Mouse (Mus musculus): ENCODE data around the gene Als2. TPM values are rescaled to one million over a fixed set of nuclear protein-coding genes. Genes with fewer than 3 reads are reported as not detected.
A peak's percentile ranks its signal among the peaks of the same experiment; 100 is the strongest.

The Als2 gene
- 5.2 and 5.4 TPM in 2 replicates for polyA plus RNA-seq (2012; ENCODE audit: insufficient read depth, insufficient read length, missing spikeins)

GRCm38 (mm10) chr1:59236856-59237441 is at the start of gene Als2:
Als2 (minus strand) TSS chr1:59237231.
- peak within 1 kb of the TSS; percentile 86 for H3K4me3 ChIP-seq (ENCODE audit: insufficient read depth, low read depth, low read length)
- H3K4me1 ChIP-seq (ENCODE audit: control insufficient read depth, insufficient read depth, insufficient read length, low read length) = no peaks in the 10 kb centered on the region
- H3K27ac ChIP-seq (replicated peaks; ENCODE audit: low read depth, low read length) = peak within 1 kb of the TSS; percentile 56

GRCm38 (mm10) chr1:59286316-59286850 is 49.4 kb upstream of the Als2 start:
- no peaks in the 10 kb centered on the region for H3K4me1 ChIP-seq (ENCODE audit: control insufficient read depth, insufficient read depth, insufficient read length, low read length)
- H3K4me3 ChIP-seq (ENCODE audit: insufficient read depth, low read depth, low read length) = no peak overlapping the region
- H3K27ac ChIP-seq (replicated peaks; ENCODE audit: low read depth, low read length) = no peak overlapping the region

GRCm38 (mm10) chr1:59285880-59286279 is 48.8 kb upstream of the Als2 start:
- Histone ChIP-seq H3K27ac (replicated peaks; ENCODE audit: low read depth, low read length) (no peak overlapping the region), H3K4me3 (ENCODE audit: insufficient read depth, low read depth, low read length) (no peak overlapping the region), H3K4me1 (ENCODE audit: control insufficient read depth, insufficient read depth, insufficient read length, low read length) (no peaks in the 10 kb centered on the region)

- H3K4me3 ChIP-seq (ENCODE audit: insufficient read depth, low read depth, low read length) = no peak overlapping the region
- H3K27ac ChIP-seq (replicated peaks; ENCODE audit: low read depth, low read length) = no peak overlapping the region
- no peaks in the 10 kb centered on the region for H3K4me1 ChIP-seq (ENCODE audit: control insufficient read depth, insufficient read depth, insufficient read length, low read length)
Observed at GRCm38 (mm10) chr1:59272189-59272588, 35.2 kb upstream of the Als2 start.

- H3K4me1 ChIP-seq (ENCODE audit: control insufficient read depth, insufficient read depth, insufficient read length, low read length) = no peaks in the 10 kb centered on the region
- H3K27ac ChIP-seq (replicated peaks; ENCODE audit: low read depth, low read length) = no peak overlapping the region
- H3K4me3 ChIP-seq (ENCODE audit: insufficient read depth, low read depth, low read length) = no peak overlapping the region
Observed at GRCm38 (mm10) chr1:59269951-59270689, 33.1 kb upstream of the Als2 start.

GRCm38 (mm10) chr1:59269466-59269865 is 32.4 kb upstream of the Als2 start:
- Histone ChIP-seq H3K4me3 (ENCODE audit: insufficient read depth, low read depth, low read length) (no peak overlapping the region), H3K27ac (replicated peaks; ENCODE audit: low read depth, low read length) (no peak overlapping the region), H3K4me1 (ENCODE audit: control insufficient read depth, insufficient read depth, insufficient read length, low read length) (no peaks in the 10 kb centered on the region)

- no peaks in the 10 kb centered on the region for H3K4me1 ChIP-seq (ENCODE audit: control insufficient read depth, insufficient read depth, insufficient read length, low read length)
- no peak overlapping the region for H3K4me3 ChIP-seq (ENCODE audit: insufficient read depth, low read depth, low read length)
- H3K27ac ChIP-seq (replicated peaks; ENCODE audit: low read depth, low read length) = no peak overlapping the region
Observed at GRCm38 (mm10) chr1:59268931-59269330, 31.9 kb upstream of the Als2 start.

- no peaks in the 10 kb centered on the region for H3K4me1 ChIP-seq (ENCODE audit: control insufficient read depth, insufficient read depth, insufficient read length, low read length)
- no peak overlapping the region for H3K27ac ChIP-seq (replicated peaks; ENCODE audit: low read depth, low read length)
- H3K4me3 ChIP-seq (ENCODE audit: insufficient read depth, low read depth, low read length) = no peak overlapping the region
Observed at GRCm38 (mm10) chr1:59257736-59258135, 20.7 kb upstream of the Als2 start.

- Histone ChIP-seq H3K4me3 (ENCODE audit: insufficient read depth, low read depth, low read length) (no peak within 1 kb of the TSS), H3K27ac (replicated peaks; ENCODE audit: low read depth, low read length) (no peak within 1 kb of the TSS), H3K4me1 (ENCODE audit: control insufficient read depth, insufficient read depth, insufficient read length, low read length) (no peaks in the 10 kb centered on the region)
Observed at GRCm38 (mm10) chr1:59256751-59257231, 19.8 kb upstream of the Als2 start, which contains the start of gene Cdk15. Cdk15 (plus strand) TSS chr1:59256906.

GRCm38 (mm10) chr1:59253301-59253909 is 16.4 kb upstream of the Als2 start:
- Histone ChIP-seq H3K4me1 (ENCODE audit: control insufficient read depth, insufficient read depth, insufficient read length, low read length) (no peaks in the 10 kb centered on the region), H3K4me3 (ENCODE audit: insufficient read depth, low read depth, low read length) (no peak overlapping the region), H3K27ac (replicated peaks; ENCODE audit: low read depth, low read length) (no peak overlapping the region)

GRCm38 (mm10) chr1:59252762-59253161 is 15.7 kb upstream of the Als2 start:
- no peaks in the 10 kb centered on the region for H3K4me1 ChIP-seq (ENCODE audit: control insufficient read depth, insufficient read depth, insufficient read length, low read length)
- H3K4me3 ChIP-seq (ENCODE audit: insufficient read depth, low read depth, low read length) = no peak overlapping the region
- no peak overlapping the region for H3K27ac ChIP-seq (replicated peaks; ENCODE audit: low read depth, low read length)

- Histone ChIP-seq H3K4me3 (ENCODE audit: insufficient read depth, low read depth, low read length) (no peak overlapping the region), H3K27ac (replicated peaks; ENCODE audit: low read depth, low read length) (no peak overlapping the region)
Observed at GRCm38 (mm10) chr1:59247602-59248001, 10.6 kb upstream of the Als2 start.

GRCm38 (mm10) chr1:59243770-59244169 is 6.7 kb upstream of the Als2 start:
- Histone ChIP-seq H3K4me1 (ENCODE audit: control insufficient read depth, insufficient read depth, insufficient read length, low read length) (no peaks in the 10 kb centered on the region), H3K4me3 (ENCODE audit: insufficient read depth, low read depth, low read length) (no peak overlapping the region), H3K27ac (replicated peaks; ENCODE audit: low read depth, low read length) (no peak overlapping the region)

More at GRCm38 (mm10) chr1:59247602-59248001, 10.6 kb upstream of the Als2 start:
- H3K4me1 ChIP-seq (ENCODE audit: control insufficient read depth, insufficient read depth, insufficient read length, low read length) = no peaks in the 10 kb centered on the region

GRCm38 (mm10) chr1:59237614-59238211 is 682 bp upstream of the Als2 start:
- H3K4me3 ChIP-seq (ENCODE audit: insufficient read depth, low read depth, low read length) = peak overlapping the region; percentile 73
- peak overlapping the region; percentile 56 for H3K27ac ChIP-seq (replicated peaks; ENCODE audit: low read depth, low read length)
- no peaks in the 10 kb centered on the region for H3K4me1 ChIP-seq (ENCODE audit: control insufficient read depth, insufficient read depth, insufficient read length, low read length)

- Histone ChIP-seq H3K27ac (replicated peaks; ENCODE audit: low read depth, low read length) (no peak overlapping the region), H3K4me1 (ENCODE audit: control insufficient read depth, insufficient read depth, insufficient read length, low read length) (no peaks in the 10 kb centered on the region), H3K4me3 (ENCODE audit: insufficient read depth, low read depth, low read length) (no peak overlapping the region)
Observed at GRCm38 (mm10) chr1:59229187-59229586, 7.8 kb downstream of the Als2 start.
